ENCODE assay signal across 18 mouse cellular contexts in genomic region chr1:39839838-39840237, GRCm38 (mm10). TPM values are rescaled to one million over a fixed set of nuclear protein-coding genes. Genes with fewer than 3 reads are reported as not detected.
DNase-seq lines count a peak whose midpoint lies in the region; ATAC-seq lines count a peak whose summit lies in the region.
"Had no signal": no experiment of that assay in that cellular context is flagged by ENCODE, and none has a peak within 500 bp of the region (broad histone marks: within the 10 kb centered on the region; RNA-seq: fewer than 3 reads in every experiment).

No protein-coding gene starts in this region.

- H3K4me1 ChIP-seq in heart, embryonic 13.5 days: peaks cover 17% of the 10 kb centered on the region
- peaks cover 13% of the 10 kb centered on the region for H3K4me1 ChIP-seq in hindbrain, embryonic 14.5 days (replicated peaks; ENCODE audit: control insufficient read depth, insufficient read depth, low read length)
- H3K4me1 ChIP-seq: intestine, embryonic 15.5 days had no signal

- H3K9ac ChIP-seq in heart, embryonic 13.5 days: no peak overlapping the region
- no peak overlapping the region for H3K9ac ChIP-seq in hindbrain, embryonic 14.5 days
- H3K9ac ChIP-seq: intestine, embryonic 15.5 days had no signal

- no peaks in the 10 kb centered on the region for H3K9me3 ChIP-seq in heart, embryonic 13.5 days
- no peaks in the 10 kb centered on the region for H3K9me3 ChIP-seq in hindbrain, embryonic 14.5 days (ENCODE audit: control insufficient read depth, low read length)
- H3K9me3 ChIP-seq: intestine, embryonic 15.5 days had no signal

- peak overlapping the region; percentile 48; the same call in 1 of the 2 replicates for H3K4me2 ChIP-seq in heart, embryonic 13.5 days
- H3K4me2 ChIP-seq in hindbrain, embryonic 14.5 days (replicated peaks): 0 out of 2 replicates have a peak overlapping the region, but pooled peaks have one; percentile 12
- H3K4me2 ChIP-seq: intestine, embryonic 15.5 days had no signal

- ATAC-seq in heart, embryonic 13.5 days (ENCODE audit: extremely low read depth, insufficient number of reproducible peaks, low FRiP score, low TSS enrichment): no peak
- no peak for ATAC-seq in hindbrain, embryonic 14.5 days (ENCODE audit: low FRiP score)

- no peaks in the 10 kb centered on the region for H3K27me3 ChIP-seq in heart, embryonic 13.5 days (replicated peaks)
- H3K27me3 ChIP-seq in hindbrain, embryonic 14.5 days (ENCODE audit: control insufficient read depth, insufficient read depth, low read length): no peaks in the 10 kb centered on the region
- H3K27me3 ChIP-seq: intestine, embryonic 15.5 days had no signal

- no peaks in the 10 kb centered on the region for H3K36me3 ChIP-seq in heart, embryonic 13.5 days
- H3K36me3 ChIP-seq in hindbrain, embryonic 14.5 days (replicated peaks; ENCODE audit: control insufficient read depth, insufficient read depth): no peaks in the 10 kb centered on the region
- H3K36me3 ChIP-seq: intestine, embryonic 15.5 days had no signal

- H3K4me3 ChIP-seq in heart, embryonic 13.5 days: no peak overlapping the region
- H3K4me3 ChIP-seq in hindbrain, embryonic 14.5 days (replicated peaks; ENCODE audit: low read length): no peak overlapping the region
- H3K4me3 ChIP-seq: intestine, embryonic 15.5 days had no signal

- WGBS in heart, embryonic 13.5 days: 56% methylated on average over 8 of the region's 8 CpGs
- WGBS in hindbrain, embryonic 14.5 days: 61% methylated on average over 8 of the region's 8 CpGs

- no peak overlapping the region for H3K27ac ChIP-seq in heart, embryonic 13.5 days (replicated peaks)
- peak overlapping the region; percentile 40 for H3K27ac ChIP-seq in hindbrain, embryonic 14.5 days
- H3K27ac ChIP-seq: intestine, embryonic 15.5 days had no signal

- DNase-seq in heart, postnatal 4 days: no peak
- DNase-seq in thymus, postnatal 0 days (ENCODE audit: low spot score): peak; percentile 48
- no peak for DNase-seq in thymus, adult 18-20 months
- DNase-seq in hindbrain, embryonic 14.5 days (ENCODE audit: low spot score): no peak
- DNase-seq in thymus, postnatal 25 days: peak; percentile 16
- DNase-seq in adrenal gland, postnatal 14 days: no peak
- no peak for DNase-seq in MN1 (ENCODE audit: low spot score)
- DNase-seq: adrenal gland, postnatal 10 days; heart, adult 18-20 months; kidney, postnatal 4 days; lung, adult 2 months had no signal

RNA-seq across cellular contexts. Expression of gene Gm3646, which starts 34.7 kb away (rescaled TPM):
- polyA plus RNA-seq in heart, embryonic 13.5 days (2015; fragmentation: Nextera tagmentation; extraction: Ambion mirVana): 1.9 and 2.5 TPM in 2 replicates
- total RNA-seq in heart, postnatal 4 days (2021): 1 to 10 TPM; 8.2 to 8.6 TPM
- not detected in 2 replicates for polyA plus RNA-seq in thymus, postnatal 0 days (2015; fragmentation: Nextera tagmentation; extraction: Ambion mirVana)
- not detected in 2 replicates for polyA plus RNA-seq in hindbrain, embryonic 14.5 days (2014; fragmentation: Nextera tagmentation; extraction: Ambion mirVana)
- not detected in 2 replicates for total RNA-seq in adrenal gland, postnatal 14 days (2021)
- total RNA-seq: adrenal gland, postnatal 10 days; ES-E14; left cerebral cortex, adult 8-10 months; megakaryocyte-erythroid progenitor cell, adult 5-6 weeks had no signal
- polyA plus RNA-seq: frontal cortex, adult 2 months; intestine, embryonic 15.5 days; lung, adult 2 months; small intestine, adult 2 months had no signal

Comparison
In these comparisons a context has a peak if more than half of its experiments do, and no peak if none do; other contexts are left out.
1. DNase-seq: peak in thymus, postnatal 0 days (single experiment) and thymus, postnatal 25 days (single experiment); none in heart, postnatal 4 days (single experiment), thymus, adult 18-20 months (0 of 2), hindbrain, embryonic 14.5 days (single experiment), adrenal gland, postnatal 14 days (single experiment) and MN1 (single experiment).